Mouse (Mus musculus) heart, adult 2 months (tissue): ENCODE results near the gene Actg1. TPM values are rescaled to one million over a fixed set of nuclear protein-coding genes. Genes with fewer than 3 reads are reported as not detected.

ENCODE experiments used
- DNase-seq, 2 experiments: peaks; one replicate each; pipeline ENCODE4 v3.0.0; 2021
- H3K27ac ChIP-seq: fragments of 200-600 bp; 2 replicates; pipeline ENCODE4 v1.8.1; 2022
- H3K27me3 ChIP-seq: fragments of 200-500 bp; 2 replicates; pipeline ENCODE4 v1.6.1; 2012; ENCODE audit warnings: mild to moderate bottlenecking, low read length, inconsistent platforms, mixed read lengths; ENCODE audit not compliant: control insufficient read depth, insufficient read depth
- H3K36me3 ChIP-seq: fragments of 200-500 bp; 2 replicates; pipeline ENCODE4 v1.6.1; 2012; ENCODE audit warnings: low read length, inconsistent platforms; ENCODE audit not compliant: control insufficient read depth, insufficient read depth
- H3K4me1 ChIP-seq: fragments of 200-500 bp; 2 replicates; pipeline ENCODE4 v1.6.1; 2011; ENCODE audit warnings: low read length; ENCODE audit not compliant: control insufficient read depth, insufficient read depth
- H3K4me3 ChIP-seq: fragments of 200-600 bp; 2 replicates; pipeline ENCODE4 v1.8.1; 2022
- H3K79me2 ChIP-seq: fragments of 200-500 bp; replicated peaks from 2 replicates; pipeline ENCODE4 v1.6.1; 2012; ENCODE audit warnings: mild to moderate bottlenecking, inconsistent platforms, low read length, moderate library complexity, mixed read lengths; ENCODE audit not compliant: control insufficient read depth, insufficient read depth
- H3K9ac ChIP-seq: fragments of 200-500 bp; 2 replicates; pipeline ENCODE4 v1.6.1; 2012; ENCODE audit warnings: low read depth, mild to moderate bottlenecking, control low read depth, inconsistent platforms, low read length, mixed read lengths
- CTCF ChIP-seq: fragments of 200-600 bp; IDR thresholded peaks from 2 replicates; pipeline ENCODE4 v1.8.1; 2022; ENCODE audit warnings: antibody characterized with exemption, mild to moderate bottlenecking, moderate library complexity
- EP300 ChIP-seq: fragments of 200-500 bp; IDR thresholded peaks from 2 replicates; pipeline ENCODE4 v1.6.1; 2011; ENCODE audit warnings: low read depth, low read length, control low read depth; ENCODE audit not compliant: insufficient read depth
- POLR2A ChIP-seq: fragments of 200-500 bp; IDR thresholded peaks from 2 replicates; pipeline ENCODE4 v1.6.1; 2011; ENCODE audit warnings: mild to moderate bottlenecking, low read depth, low read length, control low read depth; ENCODE audit not compliant: insufficient read depth
- WGBS: fragments of 180-500 bp; shearing (Covaris S2); methylation state at CpG from one replicate; pipeline ENCODE4 v1.1.7; 2018; 5-methylcytosine and 5-hydroxymethylcytosine counted together
- intact Hi-C: fragments of 180-260 bp; cut with DNase I; formaldehyde crosslinking; loops from one replicate; pipeline ENCODE4 v1.15.1; 2025
- polyA plus RNA-seq: library from polyadenylated mRNA; depleted of rRNA; stranded (reverse); fragments of >200 nt; gene quantifications from 2 replicates; pipeline ENCODE4 v1.2.3, GENCODE M21; 2012
- total RNA-seq, 2 experiments: library from RNA; stranded (reverse); gene quantifications; 2 replicates each; pipeline ENCODE4 v1.2.3; 2021

Actg1 gene
- total and polyA plus RNA-seq, 3 experiments, result 222 to 510 (median 321) TPM

DNA sequence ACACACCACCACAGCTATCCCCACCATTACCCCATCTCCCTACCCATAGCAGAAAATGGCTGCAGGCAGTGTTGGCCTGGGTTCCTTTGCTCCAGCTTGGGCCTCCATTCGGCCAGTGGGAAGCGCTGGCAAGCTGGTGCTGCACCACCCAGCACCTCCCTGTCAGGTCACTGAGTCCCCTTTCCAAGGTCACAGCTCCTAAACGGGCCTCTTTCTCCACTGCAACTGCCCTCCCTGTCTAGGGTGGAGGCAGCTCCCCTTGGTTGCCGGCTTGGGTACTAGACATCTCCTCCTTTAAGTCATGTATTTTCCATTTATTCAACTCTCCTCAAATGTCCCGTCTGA is 44.0 kb downstream of the Actg1 start:
- peaks cover 13% of the 10 kb centered on the region for H3K4me1 ChIP-seq

DNA sequence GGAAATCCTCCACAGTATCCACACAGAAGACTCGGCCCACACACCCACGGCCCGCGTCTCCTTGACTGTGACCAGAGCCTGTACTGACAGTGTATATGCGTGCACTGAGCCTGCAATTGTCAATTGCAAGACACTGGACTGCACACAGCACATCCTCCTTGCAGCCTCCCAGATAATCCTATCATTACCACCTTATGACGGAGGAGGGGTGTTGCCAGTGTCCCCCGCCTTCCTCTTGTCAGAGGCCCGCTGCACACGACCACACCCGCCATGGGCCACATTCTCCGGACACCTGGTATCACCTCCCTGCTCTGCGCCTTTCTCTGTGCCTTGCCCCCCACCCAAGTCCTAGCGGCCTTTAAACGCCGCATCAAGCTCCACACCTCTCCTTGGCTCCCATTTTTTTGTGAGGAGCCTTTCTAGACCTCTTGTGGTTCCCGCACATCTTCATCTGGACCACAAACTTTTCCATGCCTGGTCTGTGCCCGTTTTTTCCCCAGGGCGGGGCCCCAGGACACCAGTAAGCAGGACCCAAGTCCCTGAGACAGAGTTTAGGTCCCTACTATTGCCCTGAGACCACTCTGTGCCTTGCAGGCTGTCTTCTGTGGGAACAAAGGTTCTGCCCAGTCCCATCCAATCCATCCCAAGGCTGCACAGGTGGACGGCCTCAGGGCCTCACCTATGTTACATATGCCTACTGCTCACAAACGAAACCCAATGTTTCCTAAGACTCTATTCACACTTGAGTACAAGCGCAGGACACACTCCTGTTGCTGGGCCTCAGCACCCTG is 44.6 kb downstream of the Actg1 start:
- Histone ChIP-seq H3K9ac (no peak overlapping the region), H3K27ac (no peak overlapping the region), H3K36me3 (no peaks in the 10 kb centered on the region), H3K4me1 (peaks cover 13% of the 10 kb centered on the region), H3K4me3 (no peak overlapping the region), H3K79me2 (no peaks in the 10 kb centered on the region), H3K27me3 (no peaks in the 10 kb centered on the region)
- TF ChIP-seq POLR2A (no peak), CTCF (no peak), EP300 (no peak)
- no peak for DNase-seq
- intact Hi-C loops, result loop anchor here (2.0 kb wide), 1 partner anchor 119 kb away; no protein-coding TSS in a partner anchor
- 97% methylated on average over 21 of the region's 21 CpGs for WGBS

More for the DNA sequence above, 44.0 kb downstream of the Actg1 start:
- H3K4me3 ChIP-seq, result no peak overlapping the region
- no peaks in the 10 kb centered on the region for H3K79me2 ChIP-seq
- intact Hi-C loops, result loop anchor here (2.0 kb wide), 1 partner anchor 120 kb away; no protein-coding TSS in a partner anchor
- H3K36me3 ChIP-seq, result no peaks in the 10 kb centered on the region
- TF ChIP-seq CTCF (no peak), POLR2A (no peak)
- H3K27ac ChIP-seq, result no peak overlapping the region
- DNase-seq, result no peak
- H3K27me3 ChIP-seq, result no peaks in the 10 kb centered on the region
- 47% methylated on average over 5 of the region's 5 CpGs for WGBS
- no peak overlapping the region for H3K9ac ChIP-seq

DNA sequence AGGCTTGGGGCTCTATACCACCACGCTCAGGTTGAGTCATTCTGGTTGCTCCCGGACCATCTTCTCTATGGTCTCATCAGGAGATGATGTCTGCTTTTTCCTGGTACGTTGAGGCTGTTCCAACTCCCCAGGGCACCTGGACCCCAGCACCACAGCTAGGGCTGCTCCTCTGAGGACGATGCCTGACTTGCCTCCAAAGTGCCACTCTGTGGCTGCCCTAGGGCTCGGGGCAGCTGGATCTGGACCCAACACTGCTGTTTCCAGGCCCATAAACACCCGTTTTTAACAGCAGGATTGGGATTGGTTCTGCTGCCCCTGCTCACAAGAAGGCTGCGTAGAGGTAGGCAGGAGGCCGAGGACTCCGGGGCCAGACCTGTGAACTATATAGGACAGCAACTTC is 45.2 kb downstream of the Actg1 start:
- no peaks in the 10 kb centered on the region for H3K27me3 ChIP-seq
- no peak overlapping the region for H3K4me3 ChIP-seq
- no peak for DNase-seq
- intact Hi-C loops, result no loop called here
- H3K4me1 ChIP-seq, result peaks cover 13% of the 10 kb centered on the region
- H3K9ac ChIP-seq, result no peak overlapping the region
- TF ChIP-seq EP300, result no peak
- no peak for TF ChIP-seq POLR2A
- no peak for TF ChIP-seq CTCF
- H3K79me2 ChIP-seq, result no peaks in the 10 kb centered on the region
- H3K36me3 ChIP-seq, result no peaks in the 10 kb centered on the region
- 94% methylated on average over 9 of the region's 9 CpGs for WGBS
- no peak overlapping the region for H3K27ac ChIP-seq

DNA sequence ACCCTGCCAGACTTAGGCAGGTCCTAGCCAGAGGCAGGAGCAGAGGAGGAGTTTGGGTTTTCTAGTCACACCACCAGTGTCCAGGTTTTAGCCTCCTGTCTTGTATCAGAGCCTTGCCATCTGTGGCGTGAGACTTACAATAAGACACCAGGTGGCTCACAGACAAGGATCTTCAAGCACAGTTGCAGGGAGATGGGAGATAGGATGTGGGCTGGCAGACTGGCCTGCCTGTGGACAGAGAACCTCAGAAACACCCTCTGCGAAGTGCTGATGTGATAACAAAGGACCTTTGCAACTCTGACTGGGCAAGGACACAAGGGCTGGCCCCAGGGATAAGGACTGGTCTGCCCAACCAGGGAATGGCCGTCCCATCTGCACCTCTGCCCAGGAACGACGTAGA is 48.9 kb downstream of the Actg1 start:
- 41% methylated on average over 5 of the region's 5 CpGs for WGBS
- intact Hi-C loops, result no loop called here
- H3K4me3 ChIP-seq, result no peak overlapping the region

DNA sequence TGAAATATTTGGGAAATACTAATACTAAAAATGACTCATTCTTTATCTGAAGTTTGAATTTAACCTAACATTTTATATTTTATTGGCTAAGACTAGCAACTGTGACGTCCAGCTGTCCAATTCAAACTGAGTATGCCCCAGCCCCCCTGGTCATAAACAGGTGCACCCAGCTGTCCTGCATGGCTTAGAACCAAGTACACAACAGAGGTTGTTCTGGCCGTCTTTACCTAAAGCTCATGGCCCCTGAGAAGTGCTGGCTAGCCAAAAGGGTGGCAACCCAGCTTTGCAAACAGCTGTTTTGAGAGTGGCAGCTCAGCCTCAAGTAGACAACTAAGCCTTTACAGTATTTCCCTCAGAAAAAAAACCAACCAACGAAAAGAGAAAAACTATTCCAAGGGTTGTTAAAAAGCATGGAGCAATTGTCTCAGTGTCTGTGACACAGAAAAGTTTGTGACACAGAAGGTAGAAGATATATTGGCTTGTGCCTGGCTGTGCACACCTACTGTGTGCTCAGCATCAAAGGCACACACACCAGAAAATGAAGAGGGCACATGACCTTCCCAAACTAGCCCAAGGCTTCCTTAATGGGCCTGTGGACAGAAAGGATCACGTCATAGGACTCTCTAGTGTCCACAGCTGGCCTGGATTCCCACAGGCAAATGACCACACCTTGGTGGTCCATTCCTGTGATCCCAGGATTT is 49.8 kb downstream of the Actg1 start:
- H3K27ac ChIP-seq, result no peak overlapping the region
- intact Hi-C loops, result no loop called here
- H3K9ac ChIP-seq, result no peak overlapping the region
- H3K27me3 ChIP-seq, result no peaks in the 10 kb centered on the region
- H3K4me3 ChIP-seq, result no peak overlapping the region
- DNase-seq, result no peak
- no peaks in the 10 kb centered on the region for H3K36me3 ChIP-seq
- H3K79me2 ChIP-seq, result no peaks in the 10 kb centered on the region
- TF ChIP-seq POLR2A (no peak), CTCF (no peak), EP300 (no peak)
- 0 out of 2 replicates have a peak, but pooled peaks cover 2% of the 10 kb centered on the region for H3K4me1 ChIP-seq
- WGBS, result 81% methylated on average over 4 of the region's 4 CpGs

More for the DNA sequence above, 48.9 kb downstream of the Actg1 start:
- H3K9ac ChIP-seq, result no peak overlapping the region
- DNase-seq, result no peak
- H3K36me3 ChIP-seq, result no peaks in the 10 kb centered on the region
- no peaks in the 10 kb centered on the region for H3K79me2 ChIP-seq
- H3K27me3 ChIP-seq, result no peaks in the 10 kb centered on the region
- TF ChIP-seq POLR2A (no peak), CTCF (no peak), EP300 (no peak)
- H3K4me1 ChIP-seq, result 0 out of 2 replicates have a peak, but pooled peaks cover 2% of the 10 kb centered on the region
- no peak overlapping the region for H3K27ac ChIP-seq

DNA sequence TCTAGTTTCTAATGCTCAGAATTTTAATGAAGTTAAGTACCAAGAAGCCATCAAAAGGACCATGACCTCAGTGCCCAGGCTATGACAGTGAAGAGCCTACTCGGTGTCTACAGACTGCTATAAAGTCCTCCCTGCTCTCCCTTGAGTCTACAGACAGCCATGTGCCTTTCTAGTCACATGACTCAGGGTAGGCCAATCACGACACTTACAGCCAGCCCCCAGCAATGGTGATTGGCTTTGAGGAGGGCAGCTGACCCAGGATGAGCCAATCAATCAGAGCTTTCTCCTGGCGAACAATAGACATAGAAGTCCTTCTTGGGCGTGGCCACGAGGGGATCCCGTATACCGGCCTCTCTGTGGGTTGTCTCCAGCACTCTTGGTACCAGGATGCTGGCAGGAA is 50.6 kb downstream of the Actg1 start:
- H3K27ac ChIP-seq, result no peak overlapping the region
- DNase-seq, result no peak
- TF ChIP-seq POLR2A (no peak), CTCF (no peak), EP300 (no peak)
- no peak overlapping the region for H3K9ac ChIP-seq
- H3K79me2 ChIP-seq, result no peaks in the 10 kb centered on the region
- intact Hi-C loops, result no loop called here
- H3K4me1 ChIP-seq, result 0 out of 2 replicates have a peak, but pooled peaks cover 2% of the 10 kb centered on the region
- no peak overlapping the region for H3K4me3 ChIP-seq
- 86% methylated on average over 7 of the region's 7 CpGs for WGBS
- no peaks in the 10 kb centered on the region for H3K27me3 ChIP-seq
- no peaks in the 10 kb centered on the region for H3K36me3 ChIP-seq
